Mouse (Mus musculus) lung, postnatal 10 days (tissue): Measurements from ENCODE around the gene Gm9964.
"Not testable (repeated sequence)": the region's sequence is repeated elsewhere in the genome, so short reads cannot be mapped to it uniquely, and the experiment has no call there.

ENCODE experiments used
- DNase-seq: peaks from one replicate; pipeline ENCODE4 v3.0.0; 2021

Gm9964 gene

GRCm38 (mm10) chr11:79296167-79296566 lies 539 bp downstream of the Gm9964 start:
- peak; percentile 40 for DNase-seq

GRCm38 (mm10) chr11:79293971-79294370 lies 2.7 kb downstream of the Gm9964 start:
- DNase-seq = no peak

GRCm38 (mm10) chr11:79293025-79293424 lies 3.7 kb downstream of the Gm9964 start:
- DNase-seq = no peak

DNA sequence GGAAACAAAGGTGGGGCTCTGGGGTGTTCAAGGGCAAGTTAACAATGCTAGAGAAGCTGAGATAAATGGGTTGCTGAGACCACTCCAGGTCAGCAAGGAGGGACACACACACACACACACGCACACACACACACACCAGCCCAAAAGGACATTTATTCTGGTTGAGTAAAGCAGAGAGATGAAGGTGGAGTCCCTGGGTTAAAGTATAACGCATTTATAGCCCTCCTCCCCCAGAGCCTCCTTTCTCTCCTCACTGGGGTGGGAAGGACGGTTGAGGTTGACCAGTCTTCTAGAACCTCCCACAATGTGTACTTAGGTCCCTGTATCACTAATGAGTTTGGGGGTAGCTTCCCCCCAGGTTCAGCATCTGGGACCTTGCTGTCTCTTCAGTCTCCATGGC lies 4.6 kb downstream of the Gm9964 start:
- DNase-seq = no peak

- no peak for DNase-seq
These were observed 5.1 kb downstream of the Gm9964 start for GRCm38 (mm10) chr11:79291651-79292050.

GRCm38 (mm10) chr11:79290473-79290872 lies 6.2 kb downstream of the Gm9964 start:
- peak; percentile 75 for DNase-seq

- DNase-seq = no peak
These were observed 7.6 kb downstream of the Gm9964 start for GRCm38 (mm10) chr11:79288913-79289640.

DNA sequence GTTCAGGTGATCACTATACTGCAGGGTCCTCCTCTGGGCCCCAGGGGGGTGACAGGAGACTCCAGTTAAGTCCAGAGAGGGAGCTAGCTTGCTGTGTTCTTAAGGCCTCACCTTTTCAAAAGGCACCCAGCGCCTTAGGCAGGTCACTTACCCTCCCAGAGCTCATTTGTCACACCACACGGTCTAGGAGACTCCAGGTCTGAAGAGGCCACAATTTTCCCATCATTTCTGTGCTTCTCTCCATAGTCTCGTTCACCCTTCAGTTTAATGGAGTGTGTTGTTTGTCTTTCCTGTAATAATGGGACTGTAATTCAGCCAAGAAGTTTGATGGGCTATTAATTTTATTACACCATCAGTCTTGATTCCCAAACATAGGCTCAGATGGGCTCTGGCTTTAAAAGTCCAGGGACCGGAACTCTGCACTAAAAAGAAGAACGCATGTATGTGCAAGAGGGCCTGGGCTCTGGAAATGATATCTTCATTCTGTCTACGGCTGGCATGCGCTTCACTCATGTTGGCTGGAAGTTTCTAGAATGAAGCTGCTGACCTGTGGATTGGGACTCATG lies 8.3 kb downstream of the Gm9964 start:
- DNase-seq = no peak

DNA sequence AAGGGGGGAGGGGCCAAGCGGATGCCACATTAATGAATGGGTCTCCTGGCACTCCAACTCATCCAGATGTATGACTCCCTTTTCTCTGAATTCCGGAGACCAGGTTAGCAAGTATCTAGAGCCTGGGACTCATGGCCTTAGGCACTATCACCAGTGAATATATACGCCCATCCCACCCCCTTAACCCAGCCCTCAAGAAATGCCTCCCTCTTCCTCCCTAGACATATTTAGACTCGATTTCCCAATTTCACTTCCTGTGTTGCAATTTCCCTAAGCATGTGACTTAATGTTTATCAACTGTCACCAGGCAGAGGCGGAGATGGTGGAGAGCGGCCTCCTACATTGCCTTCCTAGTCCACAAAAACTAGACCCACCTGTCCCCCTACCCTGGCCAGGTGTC lies 9.3 kb downstream of the Gm9964 start:
- DNase-seq = peak; percentile 68

GRCm38 (mm10) chr11:79286305-79286799 lies 10.4 kb downstream of the Gm9964 start:
- no peak for DNase-seq

DNA sequence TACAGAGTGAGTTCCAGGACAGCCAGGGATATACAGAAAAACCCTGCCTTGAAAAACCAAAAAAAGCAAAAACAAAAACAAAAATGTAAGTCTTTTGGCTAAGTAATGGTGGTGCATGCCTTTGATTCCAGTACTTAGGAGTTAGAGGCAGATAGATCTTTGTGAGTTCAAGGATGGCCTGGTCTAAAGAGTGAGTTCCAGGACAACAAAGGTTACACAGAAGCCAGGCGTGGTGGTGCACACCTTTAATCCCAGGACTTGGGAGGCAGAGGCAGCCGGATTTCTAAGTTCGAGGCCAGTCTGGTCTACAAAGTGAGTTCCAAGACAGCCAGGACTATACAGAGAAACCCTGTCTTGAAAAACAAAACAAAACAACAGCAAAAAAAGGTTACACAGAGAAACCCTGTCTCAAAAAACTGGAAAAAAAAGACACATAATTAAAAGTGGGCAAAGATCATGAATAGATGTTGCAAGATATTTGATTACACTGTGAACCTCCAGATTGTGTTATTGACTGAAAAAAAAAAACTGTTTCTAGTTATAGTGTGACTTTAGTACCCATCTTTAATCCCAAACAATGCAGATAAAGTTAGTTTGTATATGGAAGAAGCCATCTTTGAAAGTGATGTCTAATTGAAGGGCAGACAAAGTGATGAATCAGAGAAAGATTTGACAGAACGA lies 13.2 kb downstream of the Gm9964 start:
- no peak for DNase-seq

GRCm38 (mm10) chr11:79281396-79281795 lies 15.3 kb downstream of the Gm9964 start:
- DNase-seq = no peak

DNA sequence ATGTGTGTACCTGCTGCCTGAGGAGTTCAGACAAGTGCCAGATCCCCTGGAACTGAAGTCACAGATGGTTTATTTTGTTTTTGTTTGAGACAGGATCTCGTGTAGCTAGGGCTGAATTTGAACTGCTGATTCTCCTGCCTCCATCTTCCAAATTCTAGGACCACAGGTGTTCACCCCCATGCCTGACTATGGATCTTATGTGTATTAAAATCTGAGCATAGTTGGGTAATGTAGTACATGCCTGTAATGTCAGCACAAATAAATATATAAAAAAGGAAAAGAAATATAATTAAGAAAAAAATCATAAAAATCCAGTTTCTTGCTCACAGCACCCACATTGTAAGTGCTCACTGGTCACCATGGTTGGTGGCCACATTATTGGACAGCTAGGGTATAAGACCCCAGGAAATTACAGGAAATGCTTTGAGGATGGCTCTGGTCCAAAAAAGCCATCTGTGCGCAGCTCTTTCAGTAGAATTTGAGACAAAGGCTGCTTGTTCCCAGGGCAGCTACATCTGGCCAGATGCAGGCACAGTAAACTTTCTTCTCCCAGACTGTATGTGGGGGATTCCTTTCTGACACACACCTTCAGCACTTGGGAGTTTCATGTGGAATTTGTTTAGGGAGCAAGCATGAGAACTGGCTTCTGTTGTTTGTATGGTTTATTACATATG lies 16.8 kb downstream of the Gm9964 start:
- no peak for DNase-seq

GRCm38 (mm10) chr11:79273757-79274156 lies 22.9 kb downstream of the Gm9964 start:
- no peak for DNase-seq

DNA sequence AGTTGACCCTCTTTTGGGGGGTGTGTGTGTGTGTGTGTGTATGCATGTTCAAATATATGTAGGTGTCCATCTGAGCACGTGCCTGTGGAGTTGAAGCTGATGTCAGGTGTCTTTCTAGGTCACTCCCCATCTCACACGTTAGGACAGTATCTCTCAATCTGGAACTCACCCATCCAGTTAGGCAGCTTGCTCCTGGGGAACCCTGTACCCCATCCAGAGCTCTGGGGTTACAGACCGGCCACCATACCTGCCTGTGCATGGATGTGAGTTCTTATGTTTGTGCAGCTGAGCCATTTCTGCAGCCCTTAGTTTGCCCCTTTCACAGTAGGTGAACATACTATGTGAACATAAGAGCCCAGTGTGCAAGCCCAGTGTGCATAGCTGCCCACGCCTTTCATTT lies 23.7 kb downstream of the Gm9964 start:
- no peak for DNase-seq

GRCm38 (mm10) chr11:79267171-79267570 lies 29.5 kb downstream of the Gm9964 start:
- DNase-seq = peak; percentile 74

GRCm38 (mm10) chr11:79264376-79264775 lies 32.3 kb downstream of the Gm9964 start:
- DNase-seq = no peak

DNA sequence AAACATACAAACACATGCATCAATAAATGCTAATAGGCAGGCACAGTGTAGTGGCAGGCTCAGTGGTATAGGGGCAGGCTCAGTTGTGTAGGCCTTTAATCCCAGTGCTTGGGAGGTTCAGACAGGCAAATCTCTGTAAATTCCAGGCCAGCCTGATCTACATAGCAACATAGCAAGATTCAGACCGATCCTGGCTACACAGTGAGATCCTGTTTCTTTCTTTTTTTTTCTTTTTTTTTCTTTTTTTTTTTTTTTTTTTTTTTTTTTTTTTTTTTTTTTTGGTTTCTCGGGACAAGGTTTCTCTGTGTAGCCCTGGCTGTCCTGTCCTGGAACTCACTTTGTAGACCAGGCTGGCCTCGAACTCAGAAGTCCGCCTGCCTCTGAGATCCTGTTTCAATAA lies 36.6 kb downstream of the Gm9964 start:
- not testable (repeated sequence) for DNase-seq

- no peak for DNase-seq
These were observed 38.0 kb downstream of the Gm9964 start for GRCm38 (mm10) chr11:79258738-79259137.

GRCm38 (mm10) chr11:79254391-79255098 lies 42.2 kb downstream of the Gm9964 start, which contains the start of gene Wsb1:
Wsb1 (minus strand) TSS chr11:79254671.
- DNase-seq = peak; percentile 95

GRCm38 (mm10) chr11:79253542-79254390 lies 42.9 kb downstream of the Gm9964 start:
- DNase-seq = peak; percentile 75
